Mouse (Mus musculus) liver, adult 2 months (tissue): ENCODE results near the gene Tmcc3. TPM values are rescaled to one million over a fixed set of nuclear protein-coding genes. Genes with fewer than 3 reads are reported as not detected.

ENCODE experiments used
- DNase-seq: peaks from one replicate; pipeline ENCODE4 v3.0.0-alpha.2; 2011; ENCODE audit warnings: low read depth, low spot score; ENCODE audit errors: extremely low read depth
- H3K27ac ChIP-seq: fragments of 200-500 bp; replicated peaks from 2 replicates; pipeline ENCODE4 v1.5.1; 2012; ENCODE audit warnings: low read depth, mild to moderate bottlenecking, control low read depth, inconsistent platforms, low read length; ENCODE audit not compliant: insufficient read depth
- H3K27me3 ChIP-seq: fragments of 200-500 bp; 2 replicates; pipeline ENCODE4 v1.6.1; 2012; ENCODE audit warnings: mild to moderate bottlenecking, moderate library complexity, low read length, inconsistent platforms; ENCODE audit not compliant: control insufficient read depth, insufficient read depth
- H3K36me3 ChIP-seq: fragments of 200-500 bp; 2 replicates; pipeline ENCODE4 v1.6.1; 2012; ENCODE audit warnings: low read length, inconsistent platforms; ENCODE audit not compliant: control insufficient read depth, insufficient read depth
- H3K4me1 ChIP-seq: fragments of 200-500 bp; 2 replicates; pipeline ENCODE4 v1.6.1; 2011; ENCODE audit warnings: low read length; ENCODE audit not compliant: control insufficient read depth, insufficient read depth
- H3K4me3 ChIP-seq: fragments of 200-500 bp; 2 replicates; pipeline ENCODE4 v1.5.1; 2011; ENCODE audit warnings: low read depth, mild to moderate bottlenecking, control low read depth, low read length, moderate library complexity; ENCODE audit not compliant: insufficient read depth
- H3K79me2 ChIP-seq: fragments of 200-500 bp; 2 replicates; pipeline ENCODE4 v1.6.1; 2012; ENCODE audit warnings: inconsistent platforms, mild to moderate bottlenecking, low read length, moderate library complexity; ENCODE audit not compliant: control insufficient read depth, insufficient read depth
- H3K9ac ChIP-seq: fragments of 200-500 bp; 2 replicates; pipeline ENCODE4 v1.6.1; 2012; ENCODE audit warnings: low read depth, mild to moderate bottlenecking, control low read depth, inconsistent platforms, low read length
- CTCF ChIP-seq: fragments of 200-500 bp; IDR thresholded peaks from 2 replicates; pipeline ENCODE4 v1.5.1; 2011; ENCODE audit warnings: low read depth, low read length, control low read depth
- POLR2A ChIP-seq: fragments of 200-500 bp; IDR thresholded peaks from 2 replicates; pipeline ENCODE4 v1.6.1; 2011; ENCODE audit warnings: low read length, control low read depth; ENCODE audit not compliant: insufficient read depth; ENCODE audit errors: extremely low read depth
- whole genome bisulfite sequencing: fragments of 180-500 bp; shearing (Covaris S2); methylation state at CpG from one replicate; pipeline ENCODE4 v1.1.7; 2018; 5-methylcytosine and 5-hydroxymethylcytosine counted together
- polyA plus RNA-seq: library from polyadenylated mRNA; depleted of rRNA; stranded (reverse); fragments of >200 nt; gene quantifications from 2 replicates; pipeline ENCODE4 v1.2.3, GENCODE M21; 2012
- total RNA-seq: library from RNA; depleted of rRNA; stranded (reverse); fragments of >200 nt; gene quantifications from 2 replicates; pipeline ENCODE4 v1.2.3, GENCODE M21; 2014

Gene Tmcc3
- total and polyA plus RNA-seq, 2 experiments = 3.2 to 7.9 TPM

DNA sequence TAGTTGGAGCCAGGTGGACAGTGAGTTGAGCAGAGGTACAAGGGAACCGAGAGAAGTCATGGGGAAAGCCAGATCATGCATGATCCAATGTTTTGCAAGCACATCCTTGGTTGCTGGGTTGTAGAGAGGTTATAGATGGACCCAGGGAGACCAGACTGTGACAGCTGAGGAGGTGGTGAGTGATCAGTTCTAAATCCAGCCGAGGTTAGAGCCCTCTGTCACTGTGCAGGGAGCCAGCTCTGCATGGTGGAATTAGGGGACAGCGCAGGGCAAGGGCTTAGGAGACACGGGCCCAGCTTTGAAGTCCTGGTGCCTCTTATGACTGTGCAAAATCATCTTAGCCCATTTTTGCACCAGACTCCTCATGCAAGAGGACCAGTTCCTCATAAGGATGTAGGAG is 228.5 kb downstream of the Tmcc3 start:
- WGBS = 85% methylated on average over 4 of the region's 4 CpGs
- H3K4me3 ChIP-seq = no peak overlapping the region
- H3K4me1 ChIP-seq = peaks cover 5% of the 10 kb centered on the region
- no peaks in the 10 kb centered on the region for H3K36me3 ChIP-seq
- H3K79me2 ChIP-seq = peaks cover 16% of the 10 kb centered on the region; the same call in 1 of the 2 replicates
- TF ChIP-seq CTCF (no peak), POLR2A (no peak)
- no peak for DNase-seq
- no peak overlapping the region for H3K27ac ChIP-seq
- H3K9ac ChIP-seq = no peak overlapping the region
- no peaks in the 10 kb centered on the region for H3K27me3 ChIP-seq

DNA sequence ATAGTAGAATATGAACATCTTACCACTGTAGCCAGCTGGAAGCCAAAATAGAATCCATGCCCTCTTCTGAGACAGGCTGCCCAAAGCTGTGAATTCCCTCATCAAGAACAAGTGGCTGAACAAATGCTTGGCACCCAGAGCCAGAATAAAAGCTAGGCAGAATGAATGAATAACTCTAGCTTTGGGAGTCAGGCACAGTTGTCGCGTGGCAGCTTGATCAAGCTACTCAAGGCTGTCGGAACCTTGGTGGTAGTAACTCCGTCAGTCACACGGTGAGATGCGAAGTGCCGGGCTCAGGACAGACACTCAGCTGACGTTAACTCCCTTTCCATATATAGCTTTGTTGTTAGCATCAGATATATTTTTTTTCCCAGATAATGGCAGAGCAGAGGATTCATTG is 232.2 kb downstream of the Tmcc3 start:
- Histone ChIP-seq H3K4me1 (peaks cover 17% of the 10 kb centered on the region), H3K27ac (no peak overlapping the region), H3K79me2 (peaks cover 16% of the 10 kb centered on the region; the same call in 1 of the 2 replicates), H3K4me3 (no peak overlapping the region), H3K27me3 (no peaks in the 10 kb centered on the region), H3K9ac (no peak overlapping the region), H3K36me3 (no peaks in the 10 kb centered on the region)
- WGBS = 86% methylated on average over 8 of the region's 8 CpGs
- no peak for TF ChIP-seq CTCF
- no peak for TF ChIP-seq POLR2A
- DNase-seq = no peak

GRCm38 (mm10) chr10:94544803-94545202 is 233.1 kb downstream of the Tmcc3 start:
- no peaks in the 10 kb centered on the region for H3K27me3 ChIP-seq
- H3K9ac ChIP-seq = no peak overlapping the region
- H3K79me2 ChIP-seq = peaks cover 10% of the 10 kb centered on the region; the same call in 1 of the 2 replicates
- no peak overlapping the region for H3K4me3 ChIP-seq
- peaks cover 23% of the 10 kb centered on the region for H3K4me1 ChIP-seq
- no peaks in the 10 kb centered on the region for H3K36me3 ChIP-seq
- TF ChIP-seq CTCF (no peak), POLR2A (no peak)
- H3K27ac ChIP-seq = no peak overlapping the region
- peak; percentile 73 for DNase-seq
- WGBS = 5% methylated on average over 8 of the region's 8 CpGs

DNA sequence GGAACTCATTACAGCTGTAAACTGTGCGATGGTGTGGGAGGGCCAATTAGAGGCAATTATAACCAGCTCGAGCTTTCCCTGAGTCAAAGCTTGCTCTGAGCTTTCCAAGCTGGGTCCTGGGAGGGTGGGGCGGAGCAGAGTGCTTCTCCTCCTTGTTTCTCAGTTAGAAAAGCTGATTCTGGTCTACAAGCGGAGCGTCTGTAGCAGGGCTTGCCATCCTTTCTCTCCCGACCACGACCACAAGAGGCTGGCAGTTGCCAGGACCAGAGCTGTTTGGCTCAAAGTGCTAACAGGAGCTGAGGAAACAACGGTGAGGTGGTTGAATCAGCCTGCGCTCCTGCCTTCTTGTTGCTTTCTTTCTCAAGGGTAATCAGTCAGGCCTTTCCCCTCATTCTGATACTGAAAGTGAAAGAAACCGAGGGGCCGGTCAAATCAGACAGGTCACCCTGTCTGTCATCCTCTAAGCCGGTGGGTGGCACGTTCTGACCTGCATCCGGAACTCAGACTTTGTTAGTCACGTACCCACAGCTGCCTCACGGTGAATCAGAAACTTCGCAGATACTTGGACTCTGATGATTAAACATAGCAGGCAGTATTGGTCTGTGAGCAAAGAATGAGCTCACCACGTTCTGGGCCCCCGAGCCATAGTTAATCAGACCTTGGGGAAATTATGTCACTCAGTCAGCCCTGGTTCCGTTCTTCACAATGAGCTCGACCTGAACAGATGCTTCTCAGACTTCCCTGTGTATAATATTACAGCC is 233.7 kb downstream of the Tmcc3 start:
- 5% methylated on average over 21 of the region's 21 CpGs for WGBS
- peaks cover 29% of the 10 kb centered on the region for H3K4me1 ChIP-seq
- DNase-seq = peak; percentile 70
- TF ChIP-seq CTCF (no peak), POLR2A (no peak)
- peaks cover 14% of the 10 kb centered on the region; the same call in 1 of the 2 replicates for H3K79me2 ChIP-seq
- peak overlapping the region; percentile 49 for H3K4me3 ChIP-seq
- peak overlapping the region; percentile 75 for H3K9ac ChIP-seq
- H3K27ac ChIP-seq = peak overlapping the region; percentile 64
- H3K27me3 ChIP-seq = no peaks in the 10 kb centered on the region
- no peaks in the 10 kb centered on the region for H3K36me3 ChIP-seq

DNA sequence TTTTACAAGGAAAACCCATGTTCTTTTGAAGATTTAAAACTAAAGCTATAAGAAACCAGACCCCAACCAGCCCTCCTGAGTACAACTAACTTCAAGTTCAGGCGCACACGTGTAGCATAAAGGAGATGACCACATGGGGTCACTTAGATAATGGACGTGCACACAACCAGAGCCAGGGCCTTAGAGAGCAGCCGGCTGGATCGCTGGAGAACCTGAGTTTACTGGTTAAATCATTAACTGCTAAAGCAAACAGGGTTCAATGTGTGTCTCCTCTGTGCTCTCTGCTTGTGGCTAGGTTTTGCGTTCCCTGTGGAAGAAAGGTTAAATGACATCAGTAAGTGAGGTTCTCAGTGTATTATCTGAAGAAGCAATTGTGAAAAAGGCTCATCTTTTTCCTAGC is 234.9 kb downstream of the Tmcc3 start:
- Histone ChIP-seq H3K9ac (no peak overlapping the region), H3K79me2 (peaks cover 11% of the 10 kb centered on the region; the same call in 1 of the 2 replicates), H3K27ac (peak overlapping the region; percentile 64), H3K27me3 (no peaks in the 10 kb centered on the region), H3K36me3 (no peaks in the 10 kb centered on the region), H3K4me1 (peaks cover 29% of the 10 kb centered on the region), H3K4me3 (no peak overlapping the region)
- TF ChIP-seq CTCF (no peak), POLR2A (no peak)
- 30% methylated on average over 6 of the region's 6 CpGs for WGBS
- DNase-seq = peak; percentile 97

- Histone ChIP-seq H3K79me2 (peaks cover 12% of the 10 kb centered on the region; the same call in 1 of the 2 replicates), H3K36me3 (no peaks in the 10 kb centered on the region), H3K27ac (peak overlapping the region; percentile 55), H3K27me3 (no peaks in the 10 kb centered on the region), H3K4me3 (no peak overlapping the region), H3K9ac (peak overlapping the region; percentile 29; the same call in 1 of the 2 replicates), H3K4me1 (peaks cover 27% of the 10 kb centered on the region)
- TF ChIP-seq CTCF = no peak
- no peak for TF ChIP-seq POLR2A
- peak; percentile 90 for DNase-seq
- 34% methylated on average over 4 of the region's 4 CpGs for WGBS
These were observed 237.9 kb downstream of the Tmcc3 start for GRCm38 (mm10) chr10:94549511-94550232.
